Mouse (Mus musculus): Measurements from ENCODE around the gene Smox. TPM values are rescaled to one million over a fixed set of nuclear protein-coding genes. Genes with fewer than 3 reads are reported as not detected.

Smox gene
- total and polyA plus RNA-seq, 3 experiments = 2.2 to 5.5 TPM; not detected in 1

DNA sequence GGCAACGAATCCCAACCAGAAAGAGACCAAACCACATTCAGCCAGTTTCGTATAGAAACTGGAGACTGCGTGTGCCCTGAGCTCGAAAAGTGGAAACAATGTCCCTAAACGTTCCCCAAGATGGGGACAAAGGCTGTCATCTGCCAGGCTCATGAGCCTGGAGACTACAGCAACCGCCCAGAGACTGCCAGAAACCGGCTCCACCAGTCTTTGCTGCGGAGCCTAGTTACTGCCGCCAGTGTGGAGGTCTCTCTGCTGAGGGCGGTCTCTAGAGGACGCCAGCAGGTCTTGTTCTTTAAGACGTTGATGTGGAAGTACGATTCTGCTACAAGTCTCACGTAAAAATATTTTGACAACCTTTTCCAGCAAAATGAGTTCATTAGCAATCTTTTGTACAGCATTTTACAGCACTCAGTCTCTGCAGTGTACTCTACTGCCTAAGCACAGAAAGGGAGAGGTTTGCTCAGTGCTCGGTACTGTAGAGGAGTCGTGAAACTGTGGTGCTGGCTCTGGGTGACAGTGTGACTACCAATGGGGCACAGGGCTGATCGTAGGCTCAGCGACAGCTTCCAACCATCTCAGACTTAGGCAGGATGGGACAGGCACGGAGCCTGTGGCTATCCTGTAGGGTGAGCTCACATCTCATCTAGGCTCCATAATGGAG lies 55.6 kb downstream of the Smox start:
- DNase-seq (ENCODE audit: low read depth, low spot score) = no peak
- no peaks in the 10 kb centered on the region for H3K36me3 ChIP-seq (ENCODE audit: control insufficient read depth in 1 of 2, insufficient read depth in 2 of 2, low read length in 2 of 2)
- H3K27me3 ChIP-seq (ENCODE audit: control insufficient read depth in 1 of 2, insufficient read depth in 2 of 2, low read length in 2 of 2) = no peaks in the 10 kb centered on the region
- no peaks in the 10 kb centered on the region for H3K4me1 ChIP-seq (ENCODE audit: control insufficient read depth in 1 of 2, insufficient read depth in 2 of 2, low read length in 2 of 2)
- H3K79me2 ChIP-seq (ENCODE audit: control insufficient read depth, insufficient read depth, low read length, poor library complexity) = no peaks in the 10 kb centered on the region
- H3K27ac ChIP-seq (ENCODE audit: control insufficient read depth, low read depth, low read length) = no peak overlapping the region
- no peaks in the 10 kb centered on the region for H3K9me3 ChIP-seq (replicated peaks; ENCODE audit: insufficient read depth, low read length)
- H3K9ac ChIP-seq (ENCODE audit: control insufficient read depth, low read depth, low read length, poor library complexity, severe bottlenecking) = no peak overlapping the region
- TF ChIP-seq MEF2A (IDR thresholded peaks at IDR 0.05; ENCODE audit: extremely low read depth, insufficient replicate concordance, low read depth, low read length, poor library complexity, severe bottlenecking) (no peak), POLR2A (IDR thresholded peaks at IDR 0.05; ENCODE audit: control insufficient read depth in 1 of 2, insufficient read depth in 1 of 2, low read depth in 1 of 2, low read length in 2 of 2, poor library complexity in 1 of 2) (no peak), MAFK (IDR thresholded peaks at IDR 0.05; ENCODE audit: borderline replicate concordance, low read depth, low read length) (no peak), GABPA (IDR thresholded peaks at IDR 0.05; ENCODE audit: low read depth, low read length) (no peak), ZMIZ1 (IDR thresholded peaks at IDR 0.05; ENCODE audit: low read depth, low read length) (no peak), TBP (IDR thresholded peaks at IDR 0.05; ENCODE audit: low read depth, low read length) (no peak), MAX (IDR thresholded peaks at IDR 0.05; ENCODE audit: low read length) (no peak), POLR2AphosphoS5 (IDR thresholded peaks at IDR 0.05; ENCODE audit: borderline replicate concordance, low read depth, low read length) (no peak), BHLHE40 (IDR thresholded peaks at IDR 0.05; ENCODE audit: borderline replicate concordance, low read depth, low read length) (no peak), TAL1 (IDR thresholded peaks at IDR 0.05; ENCODE audit: low read length) (no peak), SMC3 (IDR thresholded peaks at IDR 0.05; ENCODE audit: low read depth, low read length) (no peak), E2F4 (IDR thresholded peaks at IDR 0.05; ENCODE audit: borderline replicate concordance, low read depth, low read length) (no peak), JUND (IDR thresholded peaks at IDR 0.05; ENCODE audit: low read depth, low read length) (no peak), ETS1 (IDR thresholded peaks at IDR 0.05; ENCODE audit: low read depth, low read length) (no peak), MYC (IDR thresholded peaks at IDR 0.05; ENCODE audit: low read depth, low read length) (no peak)
- H3K4me3 ChIP-seq (ENCODE audit: control insufficient read depth in 1 of 2, insufficient read depth in 1 of 2, low read depth in 2 of 2, low read length in 2 of 2) = no peak overlapping the region

DNA sequence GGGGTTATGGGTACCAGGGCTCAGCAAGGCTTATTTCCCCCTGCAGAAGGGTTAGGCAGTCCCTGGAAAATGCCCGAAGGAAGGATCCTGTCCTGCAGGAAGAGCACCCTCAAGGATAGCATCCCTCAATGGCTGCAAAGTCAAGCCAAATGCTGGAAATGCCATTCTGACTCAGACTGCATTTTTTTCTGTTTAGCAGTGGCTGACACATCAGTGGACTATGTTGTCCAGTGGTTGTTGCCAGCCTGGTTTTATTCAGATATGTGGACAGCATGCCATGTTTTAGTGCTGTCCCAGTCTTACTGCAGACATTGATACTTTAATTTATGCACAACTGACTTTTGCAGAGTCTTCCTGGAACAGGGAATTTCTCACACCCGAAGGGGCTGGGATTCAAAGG lies 57.0 kb downstream of the Smox start:
- TF ChIP-seq USF1 (IDR thresholded peaks at IDR 0.05; ENCODE audit: low read depth, low read length) = no peak
- DNase-seq (ENCODE audit: low read depth, low spot score) = no peak
- Histone ChIP-seq H3K4me3 (ENCODE audit: control insufficient read depth in 1 of 2, insufficient read depth in 1 of 2, low read depth in 2 of 2, low read length in 2 of 2) (no peak overlapping the region), H3K79me2 (ENCODE audit: control insufficient read depth, insufficient read depth, low read length, poor library complexity) (no peaks in the 10 kb centered on the region), H3K9me3 (replicated peaks; ENCODE audit: insufficient read depth, low read length) (no peaks in the 10 kb centered on the region), H3K9ac (ENCODE audit: control insufficient read depth, low read depth, low read length, poor library complexity, severe bottlenecking) (no peak overlapping the region), H3K36me3 (ENCODE audit: control insufficient read depth in 1 of 2, insufficient read depth in 2 of 2, low read length in 2 of 2) (no peaks in the 10 kb centered on the region), H3K27me3 (ENCODE audit: control insufficient read depth in 1 of 2, insufficient read depth in 2 of 2, low read length in 2 of 2) (no peaks in the 10 kb centered on the region), H3K27ac (ENCODE audit: control insufficient read depth, low read depth, low read length) (no peak overlapping the region), H3K4me1 (ENCODE audit: control insufficient read depth in 1 of 2, insufficient read depth in 2 of 2, low read length in 2 of 2) (no peaks in the 10 kb centered on the region)
